Mouse (Mus musculus): Measurements from ENCODE around the gene Togaram1. TPM values are rescaled to one million over a fixed set of nuclear protein-coding genes. Genes with fewer than 3 reads are reported as not detected.

Gene Togaram1
- total RNA-seq, 2 experiments from 2014 or later, result 48.8 to 56.1 TPM

DNA sequence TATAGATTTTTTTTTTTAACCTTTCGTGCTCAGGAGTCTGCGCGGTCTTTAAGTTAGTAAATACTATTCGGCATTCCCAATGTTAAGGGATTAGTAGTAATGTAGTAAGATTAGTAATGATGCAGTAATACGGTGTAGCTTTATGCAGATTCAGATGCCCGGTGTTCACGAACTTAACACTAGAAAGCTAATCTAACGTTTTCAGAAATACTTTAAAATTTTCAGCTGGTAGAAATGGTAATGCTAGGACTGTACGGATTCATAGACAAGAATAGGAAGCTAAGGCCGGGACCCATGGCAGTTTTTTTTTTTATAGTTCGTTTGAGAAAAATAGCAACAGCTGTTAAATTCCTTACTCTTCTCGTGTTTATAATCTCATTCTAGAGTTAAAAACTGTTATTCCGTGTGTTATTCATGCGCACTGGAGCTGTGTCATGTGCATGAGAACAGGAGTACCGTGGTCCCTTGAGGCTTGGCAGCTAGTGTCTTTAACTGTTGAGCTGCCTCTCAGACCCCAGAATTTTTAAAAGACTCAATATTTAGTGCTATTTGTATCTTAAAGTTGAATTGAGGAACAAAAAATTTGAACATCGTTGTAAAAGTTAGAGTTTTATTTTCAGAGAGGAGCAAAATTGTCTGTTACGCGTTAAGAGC is 71.4 kb downstream of the Togaram1 start:
- intact Hi-C loops (cut with DNase I), result no loop called here

DNA sequence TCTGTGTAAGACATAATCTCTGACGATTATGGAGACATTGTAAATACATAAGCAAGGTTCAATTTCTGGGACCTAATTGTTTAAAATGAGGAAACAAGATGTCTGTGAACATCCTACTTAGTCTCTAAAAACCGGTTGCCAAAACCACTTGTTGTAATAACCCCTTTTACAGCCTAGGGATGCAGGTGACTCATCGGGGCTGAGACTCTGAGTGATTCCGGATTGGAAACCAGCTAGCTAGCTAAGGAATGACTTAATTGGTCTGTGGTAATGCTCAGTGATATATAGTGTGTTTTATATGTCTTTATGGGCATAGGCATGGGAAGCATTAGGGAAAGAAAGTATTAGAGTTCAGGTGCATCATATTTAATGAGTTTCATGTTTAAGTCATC is 71.9 kb downstream of the Togaram1 start:
- intact Hi-C loops (cut with DNase I), result no loop called here

More for the DNA sequence above, 71.4 kb downstream of the Togaram1 start:
- no peak for DNase-seq (ENCODE audit: low spot score in 2 of 2)

DNA sequence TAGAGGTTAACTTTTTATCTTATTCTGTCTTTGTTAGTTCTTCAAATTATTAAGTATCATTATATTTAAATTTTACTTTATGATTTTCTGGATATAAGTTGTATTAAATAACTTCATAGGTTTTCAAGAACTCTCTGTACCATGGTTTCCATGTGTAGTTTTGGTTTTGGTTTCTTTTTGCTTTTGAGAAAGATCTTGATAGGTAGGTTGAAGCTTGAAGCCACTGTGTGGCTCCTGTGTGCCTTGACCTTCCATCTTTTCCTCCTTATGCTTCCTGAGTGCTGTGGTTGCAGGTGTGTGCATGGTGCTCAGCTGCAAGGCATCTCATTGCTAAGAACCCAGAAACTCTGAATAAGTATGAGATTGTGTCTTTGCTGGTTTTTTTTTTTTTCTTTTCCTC is 83.2 kb downstream of the Togaram1 start:
- intact Hi-C loops (cut with DNase I), result loop anchor here (5.0 kb wide), 1 partner anchor 36 kb away; no protein-coding TSS in a partner anchor
- no peak for DNase-seq (ENCODE audit: low spot score in 2 of 2)

More for the DNA sequence above, 71.9 kb downstream of the Togaram1 start:
- no peak for DNase-seq (ENCODE audit: low spot score in 2 of 2)

DNA sequence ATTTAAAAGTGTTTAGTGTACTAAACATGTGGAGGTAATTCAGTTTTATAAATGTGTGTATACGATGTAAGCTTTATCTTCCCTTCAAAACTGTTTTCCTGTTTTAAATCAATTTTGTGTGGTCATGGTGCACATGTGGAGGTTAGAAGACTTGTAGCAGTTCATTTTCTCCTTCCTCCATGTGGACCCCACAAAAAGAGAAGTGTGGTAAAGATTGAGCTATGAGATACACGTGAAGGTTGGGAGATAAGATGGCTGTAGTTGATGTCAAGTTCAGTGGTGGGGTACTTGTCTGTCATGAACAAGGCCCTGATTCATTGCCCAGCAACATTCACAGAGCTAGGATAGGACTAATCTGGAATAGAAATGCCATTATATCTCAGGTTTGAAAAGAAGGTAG is 92.6 kb downstream of the Togaram1 start:
- intact Hi-C loops (cut with DNase I), result no loop called here
- DNase-seq (ENCODE audit: low spot score in 2 of 2), result no peak

DNA sequence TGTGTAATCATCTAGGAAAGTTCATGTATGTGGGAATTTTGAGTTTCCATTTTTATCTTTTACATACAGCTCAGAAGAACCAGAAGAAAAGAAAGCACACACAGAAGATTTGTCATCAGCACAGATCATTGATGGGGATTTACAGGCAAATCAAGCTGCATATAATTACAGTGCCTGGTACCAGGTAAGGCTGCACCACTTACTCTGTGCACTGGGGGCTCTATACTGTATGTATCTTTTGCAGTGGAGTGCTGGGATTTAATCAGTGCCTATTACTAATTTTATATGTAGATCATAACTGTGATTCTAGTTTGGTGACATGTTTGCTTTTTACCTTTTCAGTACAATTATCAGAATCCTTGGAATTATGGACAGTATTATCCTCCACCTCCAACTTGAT is 95.5 kb downstream of the Togaram1 start:
- intact Hi-C loops (cut with DNase I), result no loop called here

DNA sequence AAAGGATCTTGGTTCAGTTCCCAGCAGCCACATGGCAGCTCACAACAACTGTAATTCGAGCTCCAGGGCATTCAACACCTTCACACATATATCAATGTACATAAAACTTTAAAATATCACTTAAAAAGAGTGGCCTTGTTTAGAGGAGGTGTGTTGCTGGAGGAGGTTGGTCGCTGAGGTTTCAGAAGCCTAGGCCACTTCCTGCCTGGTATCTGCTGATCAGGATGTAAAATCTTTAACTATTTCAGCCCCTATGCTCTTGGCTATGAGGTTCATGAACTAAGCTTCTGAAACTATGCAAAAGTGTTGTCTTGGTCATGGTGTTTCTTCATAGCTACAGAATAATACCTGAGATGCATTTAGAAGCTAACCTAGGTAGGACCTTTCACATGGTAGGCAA is 99.6 kb downstream of the Togaram1 start:
- intact Hi-C loops (cut with DNase I), result no loop called here
- no peak for DNase-seq (ENCODE audit: low spot score in 2 of 2)

More for the DNA sequence above, 95.5 kb downstream of the Togaram1 start:
- DNase-seq (ENCODE audit: low spot score in 2 of 2), result no peak

DNA sequence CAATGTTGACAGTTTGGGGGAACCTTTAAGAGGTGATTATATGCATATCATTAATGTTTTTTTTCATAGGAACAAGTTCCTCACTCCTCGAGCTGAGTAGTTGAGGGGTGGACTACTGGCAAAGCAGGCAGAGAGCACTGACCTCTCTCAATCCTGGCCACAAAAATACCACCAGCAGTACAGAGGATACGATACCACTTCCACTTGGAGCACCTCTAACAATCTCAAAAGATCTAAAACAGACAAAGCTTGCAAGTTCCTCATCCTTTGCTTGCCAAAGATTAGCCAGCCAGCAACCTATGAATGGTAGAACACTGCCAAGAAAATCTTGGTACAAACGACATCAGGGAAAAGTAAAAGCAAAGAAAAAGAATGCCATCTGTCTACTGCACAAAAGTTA is 100.6 kb downstream of the Togaram1 start:
- intact Hi-C loops (cut with DNase I), result no loop called here
- DNase-seq (ENCODE audit: low spot score in 2 of 2), result no peak

DNA sequence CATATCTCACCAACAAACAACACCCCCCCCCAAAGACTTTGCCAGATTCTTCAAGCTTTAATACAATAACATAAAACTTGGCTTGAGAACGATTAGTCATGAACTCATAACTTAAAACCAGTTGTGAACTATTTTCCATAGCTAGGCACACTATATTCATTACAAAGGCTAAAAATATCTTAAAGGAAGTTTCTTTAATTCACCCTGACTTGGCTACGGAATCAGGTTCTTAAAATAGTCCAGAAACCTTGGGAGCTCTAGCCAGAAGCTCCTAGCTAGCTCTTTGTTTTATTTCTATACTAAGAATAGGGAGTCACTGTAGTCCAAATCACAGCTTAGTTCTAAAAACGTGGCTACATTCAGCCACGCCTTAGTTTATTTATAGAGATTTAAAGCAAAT is 102.8 kb downstream of the Togaram1 start:
- intact Hi-C loops (cut with DNase I), result no loop called here
- DNase-seq (ENCODE audit: low spot score in 2 of 2), result no peak

Other genes starting within 250 kb of the Togaram1 start
- gene Gm527, start 47.9 kb upstream of the Togaram1 start, total RNA-seq (2021), result 10 to 100 TPM; 13.7 to 16.5 TPM
- gene Klhl28, start 270 bp upstream of the Togaram1 start, total RNA-seq (2021), result 10 to 100 TPM; 21.1 to 23.0 TPM
- 10 to 100 TPM; 27.0 to 48.3 TPM for gene Prpf39, start 70.5 kb downstream of the Togaram1 start, total RNA-seq (2021)
- 100 to 1,000 TPM; 149 to 162 TPM for gene Fkbp3, start 108.2 kb downstream of the Togaram1 start, total RNA-seq (2021)
- gene Fancm, start 109.8 kb downstream of the Togaram1 start, total RNA-seq (2021), result 10 to 100 TPM; 11.2 to 14.3 TPM
- under 1 TPM; 0.64 to 0.88 TPM for gene Mis18bp1, start 206.8 kb downstream of the Togaram1 start, total RNA-seq (2021)

Data from left cerebral cortex, postnatal 36 days (tissue).